Mouse (Mus musculus) regulatory T cell (primary cell): ENCODE measurements around the gene Mcm2.

Source experiments
- in situ Hi-C: fragments of 300-600 bp; cut with MboI, MseI; formaldehyde crosslinking; loops from one replicate; pipeline ENCODE4 v1.15.1; 2025; ENCODE audit warnings: high pct_unique_total_duplicates

Gene Mcm2

DNA sequence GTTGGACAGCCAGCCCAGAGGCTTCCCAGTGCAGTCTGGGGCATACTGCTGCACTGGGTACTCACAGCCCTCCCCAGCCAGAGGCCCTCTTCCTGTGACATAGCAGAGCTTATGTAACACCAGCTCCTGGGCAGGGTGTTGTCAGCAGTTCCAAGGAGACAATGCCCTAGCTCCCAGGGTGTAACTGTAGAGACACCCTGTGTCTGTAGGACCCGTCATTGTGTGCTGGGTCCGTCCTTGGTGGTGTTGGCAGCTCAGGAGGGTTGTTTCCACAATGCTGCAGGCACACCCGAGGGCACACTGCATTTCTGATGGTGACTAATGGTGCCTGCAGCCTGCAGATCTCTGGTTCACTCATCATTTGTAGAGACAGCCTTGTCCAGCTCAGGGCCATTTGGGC, 28.3 kb upstream of the Mcm2 start:
- in situ Hi-C loops: no loop called here

GRCm38 (mm10) chr6:88925640-88926205, 27.1 kb upstream of the Mcm2 start:
- in situ Hi-C loops: no loop called here

GRCm38 (mm10) chr6:88924502-88925275, 26.1 kb upstream of the Mcm2 start:
- in situ Hi-C loops: loop anchor here (5.0 kb wide), 1 partner anchor 633 kb away; no protein-coding TSS in a partner anchor

DNA sequence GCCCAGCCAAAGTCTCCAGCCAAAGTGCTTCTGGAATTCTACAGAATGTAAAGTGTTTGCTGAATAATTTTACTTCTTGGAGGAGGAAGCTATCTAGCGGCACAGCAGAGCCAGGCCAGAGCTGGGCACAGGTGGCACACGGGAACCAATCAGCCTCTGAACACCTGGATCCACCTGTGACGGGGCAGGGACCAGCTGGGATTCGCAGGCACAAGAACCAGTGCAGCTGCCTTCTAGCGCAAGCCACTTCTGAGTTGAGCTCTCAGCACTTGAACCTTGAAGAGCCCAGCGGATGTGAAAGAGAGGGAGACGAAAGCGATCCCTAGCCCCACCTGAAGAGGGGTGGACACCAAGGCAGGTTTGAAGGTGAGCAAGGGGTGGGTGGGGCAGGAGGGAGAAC, 20.2 kb upstream of the Mcm2 start:
- in situ Hi-C loops: no loop called here

DNA sequence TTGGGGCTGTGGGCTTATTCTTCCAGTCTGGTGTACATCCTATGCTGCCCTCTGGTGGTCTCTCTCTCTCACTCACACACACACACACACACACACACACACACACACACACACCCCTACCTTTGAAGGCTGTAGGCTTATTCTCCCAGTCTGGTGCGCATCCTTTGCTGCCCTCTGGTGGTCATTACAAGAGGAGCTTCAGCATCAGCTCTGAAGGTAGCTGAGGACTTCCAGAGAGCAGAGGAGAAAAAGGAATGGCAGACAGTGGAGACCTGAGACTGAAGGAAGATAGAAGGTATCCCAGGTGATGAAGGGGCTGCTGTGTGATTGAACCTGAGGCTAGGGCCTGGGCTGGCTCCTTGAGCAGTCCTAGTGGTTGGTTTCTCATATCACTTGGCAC, 17.6 kb upstream of the Mcm2 start:
- in situ Hi-C loops: no loop called here

DNA sequence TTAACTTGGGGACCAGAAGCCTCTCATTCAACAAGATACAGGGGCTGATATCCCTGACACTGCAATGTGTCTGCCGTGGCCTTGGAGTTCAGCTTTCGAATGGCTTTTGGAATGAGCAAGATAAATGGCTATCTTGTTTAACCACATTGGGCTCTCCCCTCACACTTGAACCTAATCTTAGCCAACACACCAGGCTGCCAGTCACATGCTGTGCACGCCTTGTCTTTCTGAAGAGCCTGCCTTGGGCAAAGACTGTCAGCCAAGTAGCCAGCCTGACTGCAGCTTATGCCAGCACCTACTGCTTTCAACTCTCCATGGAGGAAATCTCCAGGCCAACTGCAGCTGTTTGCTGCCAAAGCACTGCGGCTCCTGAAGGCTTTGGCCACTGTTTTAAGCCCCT, 16.9 kb upstream of the Mcm2 start:
- in situ Hi-C loops: no loop called here

DNA sequence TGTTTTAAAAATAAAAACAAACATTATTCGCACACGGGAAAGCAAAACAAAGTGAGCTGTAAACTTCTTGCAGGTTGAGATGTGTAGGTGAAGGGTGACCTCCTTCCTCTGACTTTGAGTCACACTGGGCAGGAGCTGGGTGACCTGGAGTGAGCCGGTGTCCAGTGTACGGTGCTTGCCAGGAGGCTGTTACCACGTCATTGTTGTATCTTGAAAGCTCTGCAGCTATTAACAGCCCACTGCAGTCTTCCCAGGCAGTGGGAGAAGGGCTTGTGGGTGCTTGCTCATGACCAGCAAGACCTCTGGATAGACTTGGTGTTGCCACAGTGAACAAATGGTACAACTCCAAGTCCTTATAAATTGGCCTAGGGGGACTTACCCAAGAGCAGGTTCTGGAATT, 16.2 kb upstream of the Mcm2 start:
- in situ Hi-C loops: no loop called here

GRCm38 (mm10) chr6:88913440-88913839, 14.9 kb upstream of the Mcm2 start:
- in situ Hi-C loops: no loop called here

DNA sequence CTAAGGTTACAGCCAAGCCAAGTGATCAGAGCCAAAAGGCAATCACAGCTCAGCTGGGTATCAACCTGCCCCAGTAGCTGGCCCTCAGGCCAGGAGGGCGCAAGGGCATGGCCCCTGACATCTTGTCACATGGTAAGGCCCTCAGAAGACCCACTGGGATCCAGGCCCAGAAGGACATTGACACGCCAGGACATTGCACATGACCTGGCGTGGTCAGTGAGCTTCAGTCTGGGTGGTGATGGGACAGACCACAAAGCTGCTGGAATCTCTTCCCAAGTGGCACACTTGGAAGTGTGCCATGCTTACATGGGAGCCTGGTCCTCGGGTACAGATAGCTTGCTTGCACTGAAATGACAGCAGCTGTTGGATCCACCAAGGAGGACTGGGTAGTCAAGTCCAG, 14.4 kb upstream of the Mcm2 start:
- in situ Hi-C loops: no loop called here

GRCm38 (mm10) chr6:88909151-88909550, 10.6 kb upstream of the Mcm2 start:
- in situ Hi-C loops: no loop called here

GRCm38 (mm10) chr6:88906369-88907108, 8.0 kb upstream of the Mcm2 start:
- in situ Hi-C loops: no loop called here

DNA sequence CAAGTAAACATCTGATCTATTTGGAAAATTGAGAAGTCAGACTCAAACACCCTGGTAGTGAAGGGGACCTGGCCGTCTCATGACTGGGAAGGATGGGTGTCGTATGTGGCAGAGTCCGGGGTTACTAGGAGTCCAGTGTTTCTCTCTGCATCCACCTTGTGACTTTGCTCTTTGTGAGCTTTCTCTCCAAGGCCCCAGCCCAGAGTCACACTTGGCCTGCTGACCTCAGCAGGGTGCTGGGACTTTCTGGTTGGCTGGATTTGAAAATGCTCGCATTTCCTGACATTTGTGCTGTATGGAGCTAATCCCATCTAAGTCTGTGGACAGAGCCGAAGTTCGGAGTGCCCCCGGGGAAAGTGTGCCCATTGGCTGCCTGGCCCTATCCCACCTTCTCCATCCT, 6.5 kb upstream of the Mcm2 start:
- in situ Hi-C loops: no loop called here

DNA sequence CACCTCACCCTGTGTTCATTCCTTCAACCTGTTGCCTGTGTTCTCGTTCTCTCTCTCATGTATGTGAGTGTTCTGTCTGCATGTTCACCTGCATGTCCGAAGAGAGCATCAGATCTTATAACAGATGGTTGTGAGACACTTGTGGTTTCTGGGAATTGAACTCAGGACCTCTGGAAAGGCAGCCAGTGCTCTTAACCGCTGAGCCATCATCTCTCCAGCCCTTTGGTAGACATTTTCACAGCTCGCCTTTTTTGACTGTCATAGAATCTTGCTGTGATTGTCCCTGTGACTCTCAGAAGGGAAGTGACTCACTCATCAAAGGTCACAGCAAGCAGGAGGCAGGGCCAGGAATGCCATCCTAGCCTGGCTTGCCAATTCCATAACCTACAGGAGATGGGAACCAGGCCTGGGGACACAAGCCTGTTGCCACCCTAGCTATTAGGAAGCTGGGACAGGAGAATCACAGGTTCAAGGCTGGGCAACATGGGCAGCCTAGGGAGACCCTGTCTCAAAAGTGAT, 5.9 kb upstream of the Mcm2 start:
- in situ Hi-C loops: loop anchor here (5.0 kb wide), 1 partner anchor 62 kb away; the partner anchor contains the start of gene Abtb1

- in situ Hi-C loops: loop anchor here (5.0 kb wide), 1 partner anchor 61 kb away; the partner anchor contains the start of gene Abtb1
These were observed 5.1 kb upstream of the Mcm2 start for GRCm38 (mm10) chr6:88903708-88904107.

GRCm38 (mm10) chr6:88901947-88902820, 3.6 kb upstream of the Mcm2 start, which contains the start of gene Tpra1:
Tpra1 (plus strand) TSS chr6:88902251.
- in situ Hi-C loops: loop anchor here (5.0 kb wide), 1 partner anchor 60 kb away; the partner anchor contains the start of gene Abtb1

DNA sequence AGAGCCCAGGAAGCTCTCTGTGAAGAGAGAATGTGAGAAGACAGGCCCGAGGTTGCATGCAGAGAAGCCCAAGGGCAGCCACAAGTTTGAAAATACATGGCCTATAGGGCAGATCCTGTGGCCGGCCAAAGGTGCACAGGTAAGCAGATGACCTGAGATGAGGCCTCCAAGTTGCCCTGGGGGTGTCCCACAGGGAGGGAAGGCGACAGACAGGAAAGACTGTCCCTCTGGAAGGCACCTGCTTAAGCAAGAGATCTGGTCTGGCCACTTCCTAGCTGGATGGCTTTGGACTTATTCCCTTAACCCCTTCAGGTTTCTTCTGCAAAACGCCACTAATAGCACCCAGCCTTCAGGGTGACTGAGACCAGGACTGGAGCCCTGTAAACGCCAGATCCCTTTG, 2.9 kb upstream of the Mcm2 start:
- in situ Hi-C loops: loop anchor here (5.0 kb wide), 1 partner anchor 59 kb away; the partner anchor contains the start of gene Abtb1

GRCm38 (mm10) chr6:88899628-88900027, 1.0 kb upstream of the Mcm2 start:
- in situ Hi-C loops: loop anchor here (5.0 kb wide), 1 partner anchor 57 kb away; the partner anchor contains the start of gene Abtb1

DNA sequence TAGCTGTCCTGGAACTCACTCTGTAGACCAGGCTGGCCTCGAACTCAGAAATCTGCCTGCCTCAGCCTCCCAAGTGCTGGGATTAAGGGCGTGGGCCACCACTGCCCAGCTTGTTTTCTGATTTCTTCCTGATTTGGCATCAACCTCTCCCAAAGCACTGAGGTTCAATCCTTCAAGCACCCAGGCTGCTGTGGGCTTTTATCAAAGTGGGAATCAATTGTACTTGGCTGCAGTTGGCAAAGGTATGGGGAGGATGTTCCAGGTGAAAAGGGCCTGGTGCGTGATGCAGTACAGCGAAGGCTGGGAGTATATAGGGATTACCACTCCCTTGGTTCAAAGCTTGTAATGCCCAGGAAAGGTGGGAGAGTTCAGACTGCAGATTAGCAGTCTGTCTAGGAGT, 506 bp upstream of the Mcm2 start:
- in situ Hi-C loops: no loop called here

- in situ Hi-C loops: no loop called here
These were observed 1.3 kb downstream of the Mcm2 start for GRCm38 (mm10) chr6:88897246-88897645.

DNA sequence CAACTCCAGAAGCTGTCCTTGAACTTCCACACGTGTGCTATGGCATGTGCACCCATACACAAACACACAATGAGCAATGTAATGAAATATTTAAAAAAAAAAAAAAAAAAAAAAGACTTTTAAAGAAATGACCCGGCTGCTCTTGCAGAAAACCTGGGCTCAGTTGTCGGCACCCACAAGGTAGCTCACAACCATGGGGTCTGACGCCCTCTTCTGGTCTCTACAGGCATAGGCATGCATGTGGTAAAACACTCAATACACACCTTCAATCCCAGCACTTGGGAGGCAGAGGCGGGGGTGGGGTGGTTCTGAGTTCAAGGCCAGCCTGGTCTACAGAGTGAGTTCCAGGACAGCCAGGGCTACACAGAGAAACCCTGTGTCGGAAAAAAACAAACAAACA, 2.6 kb downstream of the Mcm2 start:
- in situ Hi-C loops: no loop called here

GRCm38 (mm10) chr6:88893559-88893958, 5.0 kb downstream of the Mcm2 start:
- in situ Hi-C loops: no loop called here
